Mouse (Mus musculus) testis, adult 10 weeks (tissue): Measurements from ENCODE around the gene Heatr3. TPM values are rescaled to one million over a fixed set of nuclear protein-coding genes. Genes with fewer than 3 reads are reported as not detected.

ENCODE experiments used
- polyA plus RNA-seq: library from polyadenylated mRNA; stranded (reverse); fragments of 350-450 nt; fragmentation: Illumina TruSeq; extraction: RNeasy Lipid Tissue Mini Kit (QIAGEN cat#74804); gene quantifications from one replicate; pipeline ENCODE4 v1.2.3, GENCODE M21; 2014; ENCODE audit warnings: low read depth, low replicate concordance

Gene Heatr3
- 13.9 TPM for polyA plus RNA-seq

GRCm38 (mm10) chr8:88137748-88138484 is at the start of gene Heatr3:
Heatr3 (plus strand) TSS chr8:88137855.

GRCm38 (mm10) chr8:88118456-88119036 is 19.1 kb upstream of the Heatr3 start, which contains the start of gene Cnep1r1:
Cnep1r1 (plus strand) TSS chr8:88118769.

GRCm38 (mm10) chr8:88198945-88199571 is 61.4 kb downstream of the Heatr3 start, which contains the start of gene Tent4b:
Tent4b (plus strand) TSS chr8:88199213.

Other genes with a start within 250 kb of the Heatr3 start
- gene Zfp423, start 178.3 kb upstream of the Heatr3 start, polyA plus RNA-seq = 0.63 TPM
- gene Cnep1r1, start 19.1 kb upstream of the Heatr3 start, polyA plus RNA-seq = 79.0 TPM
- gene Tent4b, start 61.4 kb downstream of the Heatr3 start, polyA plus RNA-seq = 156 TPM
- 3.3 TPM for gene Adcy7, start 134.5 kb downstream of the Heatr3 start, polyA plus RNA-seq
- gene Brd7, start 224.3 kb downstream of the Heatr3 start, polyA plus RNA-seq = 76.9 TPM